Mouse (Mus musculus) heart, adult 2 months (tissue): ENCODE measurements around the gene Gm3187.
"Not testable (repeated sequence)": the region's sequence is repeated elsewhere in the genome, so short reads cannot be mapped to it uniquely, and the experiment has no call there.

ENCODE experiments used
- CTCF ChIP-seq: fragments of 200-600 bp; IDR thresholded peaks from 2 replicates; pipeline ENCODE4 v1.8.1; 2022; ENCODE audit warnings: antibody characterized with exemption, mild to moderate bottlenecking, moderate library complexity
- POLR2A ChIP-seq: fragments of 200-500 bp; IDR thresholded peaks from 2 replicates; pipeline ENCODE4 v1.6.1; 2011; ENCODE audit warnings: mild to moderate bottlenecking, low read depth, low read length, control low read depth; ENCODE audit not compliant: insufficient read depth

GRCm38 (mm10) chr14:5501374-5501773 is 17.4 kb downstream of the Gm3187 start, which contains the start of gene Gm3488:
- not testable (repeated sequence) for TF ChIP-seq CTCF, POLR2A
